Mouse (Mus musculus) heart, adult 18-20 months (tissue): ENCODE measurements around the gene 3110040M04Rik. TPM values are rescaled to one million over a fixed set of nuclear protein-coding genes. Genes with fewer than 3 reads are reported as not detected.

Experiments
- DNase-seq, 2 experiments: peaks; one replicate each; pipeline ENCODE4 v3.0.0; 2021 to 2022; ENCODE audit warnings: mixed read lengths in 1 of 2
- total RNA-seq, 2 experiments: library from RNA; stranded (reverse); gene quantifications; 2 replicates each; pipeline ENCODE4 v1.2.3; 2021

3110040M04Rik gene
- total RNA-seq, 2 experiments from 2014 or later, result not detected

DNA sequence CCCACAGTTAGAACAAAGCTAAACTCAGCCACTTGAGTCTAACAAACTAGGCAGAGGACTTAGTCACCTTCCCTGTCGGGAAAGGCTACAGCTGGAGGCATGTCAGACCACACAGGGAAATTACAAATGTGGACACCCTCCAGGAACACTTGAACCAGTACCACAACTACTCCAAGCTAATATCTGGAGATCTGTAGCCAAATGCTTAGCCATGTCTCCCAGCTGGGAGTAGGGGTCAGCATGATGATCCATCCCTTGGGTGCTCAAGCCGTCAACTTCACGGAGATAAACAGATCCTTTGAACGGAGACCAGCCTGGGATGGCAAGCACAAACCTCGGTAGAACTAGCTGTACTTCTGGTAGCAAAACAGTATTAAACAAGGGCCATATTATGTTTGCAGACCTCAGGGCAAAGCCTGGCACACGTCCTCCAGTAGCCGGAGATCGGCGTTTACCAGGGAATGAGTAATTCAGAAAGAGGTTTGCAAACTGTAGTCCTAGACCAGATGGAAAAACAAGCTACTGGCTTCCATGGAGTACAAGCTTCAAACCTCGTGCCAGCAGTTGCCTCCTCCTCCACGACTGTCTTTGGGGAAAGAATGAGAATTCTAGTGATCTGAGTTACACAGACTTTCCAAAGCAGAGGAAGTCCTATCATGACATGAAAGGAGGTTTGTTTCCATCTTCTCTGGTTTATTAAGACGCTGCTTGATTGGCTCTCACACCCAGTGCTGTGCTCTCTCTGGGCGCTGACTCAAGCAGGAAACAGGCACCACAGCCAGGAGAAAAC is 32.4 kb downstream of the 3110040M04Rik start:
- peak; percentile 73 to 82 for DNase-seq

GRCm38 (mm10) chr1:151237780-151238179 is 33.9 kb downstream of the 3110040M04Rik start:
- no peak for DNase-seq

DNA sequence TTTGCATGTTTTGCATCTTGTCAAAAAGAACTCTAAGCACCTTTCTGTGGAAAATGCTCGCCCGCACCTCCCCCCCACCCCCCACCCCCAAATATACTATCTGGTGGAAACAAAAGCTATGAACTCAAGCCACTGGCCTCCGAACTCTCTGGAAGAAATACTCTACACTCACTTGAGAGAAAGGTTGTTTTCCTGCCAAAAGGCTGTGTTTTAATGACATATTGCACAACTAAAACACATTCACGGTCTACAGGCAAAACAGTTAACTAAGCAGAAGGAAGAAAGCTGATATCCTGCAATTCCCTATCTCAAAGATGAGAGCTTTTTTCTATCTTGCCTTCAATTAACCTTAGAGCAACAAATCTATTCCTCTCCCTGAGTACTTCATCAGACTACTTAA is 39.4 kb downstream of the 3110040M04Rik start:
- no peak for DNase-seq

DNA sequence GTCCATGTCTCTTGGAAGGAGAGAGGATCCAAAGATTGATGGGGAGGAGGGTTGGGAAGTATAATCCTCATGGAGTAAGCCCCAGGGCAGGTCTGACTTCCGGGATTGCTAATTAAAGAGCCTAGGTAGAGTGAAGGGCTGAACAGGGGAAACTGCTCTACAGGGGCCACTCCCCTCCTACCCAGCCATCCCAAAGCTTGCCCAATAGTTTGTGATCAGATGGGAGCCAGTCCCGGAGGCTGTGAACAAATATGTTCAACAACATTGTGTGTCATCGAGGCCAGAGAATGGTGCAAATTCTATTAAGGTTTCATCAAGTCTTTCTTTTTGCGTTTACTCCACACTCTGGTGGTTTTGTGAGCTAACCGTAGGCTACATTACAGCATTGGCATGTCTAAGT is 40.1 kb downstream of the 3110040M04Rik start:
- no peak for DNase-seq

GRCm38 (mm10) chr1:151244761-151245160 is 40.8 kb downstream of the 3110040M04Rik start:
- no peak for DNase-seq

DNA sequence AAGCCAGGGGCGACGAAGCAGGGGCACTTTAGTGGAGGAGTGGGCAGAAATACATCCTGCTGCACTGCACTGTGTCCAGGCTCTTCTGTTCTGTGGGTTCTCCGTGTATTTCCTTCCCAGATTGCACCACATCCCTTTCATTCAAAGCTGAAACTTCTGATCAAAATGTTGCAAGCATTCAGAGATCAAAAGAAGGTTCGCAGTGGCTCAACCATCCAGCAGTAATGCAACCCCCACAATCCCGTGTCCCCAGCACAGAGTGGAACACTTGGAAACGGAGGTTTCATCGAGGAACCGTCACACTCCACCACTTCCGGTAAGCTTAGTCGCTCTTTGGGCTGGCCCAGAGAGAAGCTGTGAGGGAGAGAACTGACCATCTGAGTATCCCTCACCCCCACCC is 41.2 kb downstream of the 3110040M04Rik start:
- DNase-seq, result no peak

DNA sequence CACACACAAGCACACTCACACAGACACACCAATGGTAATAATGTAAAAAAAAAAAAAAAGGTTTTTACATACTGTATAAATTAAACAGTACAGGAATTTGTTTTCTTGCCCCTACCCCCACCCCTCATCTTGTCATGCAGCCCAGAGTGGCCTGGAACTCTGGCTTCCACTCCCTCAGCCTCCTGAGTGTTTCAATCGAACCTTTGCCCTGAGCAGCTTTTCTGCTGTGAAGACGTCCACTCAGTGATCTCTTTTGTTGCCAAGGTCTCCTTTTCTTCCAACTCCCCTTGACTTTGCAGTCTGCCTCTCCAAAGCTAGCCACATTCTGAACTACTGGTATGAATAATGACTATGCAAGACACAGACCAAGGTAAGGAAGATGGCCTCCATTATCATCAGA is 41.9 kb downstream of the 3110040M04Rik start:
- no peak for DNase-seq

DNA sequence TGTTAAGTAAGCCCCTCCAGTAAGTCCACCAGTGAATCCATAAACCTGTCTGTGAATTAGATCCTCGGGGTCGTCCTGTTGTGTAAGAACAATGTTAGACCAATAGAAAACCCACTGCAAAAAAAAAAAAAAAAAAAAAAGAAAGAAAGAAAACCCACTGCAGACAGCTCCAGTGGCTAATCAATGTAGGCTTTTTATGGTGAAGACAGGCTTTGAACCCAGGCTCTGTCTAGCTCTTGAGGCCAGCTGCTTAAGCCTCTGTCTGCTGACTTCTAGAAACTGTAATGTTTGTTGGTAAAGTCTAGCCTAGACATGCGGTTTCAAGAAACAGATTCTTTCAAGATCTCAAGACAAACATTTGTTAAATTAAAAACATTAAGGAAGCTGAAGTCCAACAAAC is 46.2 kb downstream of the 3110040M04Rik start:
- no peak for DNase-seq

DNA sequence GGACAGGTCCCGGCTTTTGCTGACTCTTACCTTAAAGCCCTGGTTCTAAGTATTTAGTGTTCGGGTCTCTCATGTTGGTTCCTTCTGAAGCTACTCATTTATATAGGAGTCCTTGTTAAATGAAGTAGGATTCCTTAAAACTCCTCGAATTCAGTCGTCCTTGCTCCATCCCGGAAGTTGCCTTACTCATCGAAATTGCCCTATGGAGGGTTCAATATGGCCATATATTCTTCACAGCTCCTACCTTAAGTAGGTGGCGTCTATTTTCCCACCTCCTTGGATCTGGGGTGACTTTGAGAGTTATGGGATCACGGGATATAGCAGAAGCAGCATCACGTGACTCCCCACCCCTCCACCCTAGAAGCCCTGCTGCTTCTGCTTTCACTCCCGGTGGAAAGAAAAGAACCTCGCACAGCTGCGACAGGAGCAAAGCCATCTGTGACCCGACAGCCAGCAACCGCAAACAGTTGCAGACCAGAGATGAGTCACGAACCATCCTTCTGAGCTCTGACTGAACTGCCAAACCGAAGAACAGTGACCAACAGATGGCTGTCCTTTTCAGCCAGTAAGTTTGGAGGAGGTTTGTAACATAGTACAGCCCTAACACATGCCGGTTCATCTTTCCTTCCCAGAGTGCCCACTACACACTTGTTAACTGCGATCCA is 46.7 kb downstream of the 3110040M04Rik start:
- DNase-seq, result peak; percentile 77 to 91

- no peak for DNase-seq
These were observed 47.5 kb downstream of the 3110040M04Rik start for GRCm38 (mm10) chr1:151251194-151252010.

Other genes with a start within 250 kb of the 3110040M04Rik start
- 10 to 100 TPM; 14.7 to 15.8 TPM for gene Hmcn1, start 210.7 kb upstream of the 3110040M04Rik start, total RNA-seq
- gene Gm47985, start 21.6 kb upstream of the 3110040M04Rik start, total RNA-seq, result 1 to 10 TPM; 1.0 to 1.1 TPM
- not detected for gene Gm8947, start 11.7 kb upstream of the 3110040M04Rik start, total RNA-seq
- not detected for gene Gm47995, start 5.7 kb upstream of the 3110040M04Rik start, total RNA-seq
- not detected for gene Gm47996, start 6.0 kb downstream of the 3110040M04Rik start, total RNA-seq
- 100 to 1,000 TPM; 867 to 929 TPM for gene Ivns1abp, start 140.4 kb downstream of the 3110040M04Rik start, total RNA-seq
- gene Swt1, start 224.3 kb downstream of the 3110040M04Rik start, total RNA-seq, result 1 to 10 TPM; 7.8 to 8.7 TPM
- 10 to 100 TPM; 22.8 to 23.1 TPM for gene Trmt1l, start 224.4 kb downstream of the 3110040M04Rik start, total RNA-seq